Mouse (Mus musculus): ENCODE measurements around the gene Spata5.
"Not testable (repeated sequence)": the region's sequence is repeated elsewhere in the genome, so short reads cannot be mapped to it uniquely, and the experiment has no call there.

Spata5 gene

GRCm38 (mm10) chr3:37569661-37570566 lies 150.2 kb downstream of the Spata5 start:
- DNase-seq (ENCODE audit: extremely low spot score, low spot score) = no peak

- DNase-seq (ENCODE audit: extremely low spot score, low spot score) = no peak
These were observed 151.9 kb downstream of the Spata5 start for GRCm38 (mm10) chr3:37571633-37572032.

GRCm38 (mm10) chr3:37572066-37572465 lies 152.4 kb downstream of the Spata5 start:
- DNase-seq (ENCODE audit: extremely low spot score, low spot score) = no peak

- no peak for DNase-seq (ENCODE audit: extremely low spot score, low spot score)
These were observed 157.1 kb downstream of the Spata5 start for GRCm38 (mm10) chr3:37576840-37577239.

- no peak for DNase-seq (ENCODE audit: extremely low spot score, low spot score)
These were observed 158.0 kb downstream of the Spata5 start for GRCm38 (mm10) chr3:37577706-37578105.

GRCm38 (mm10) chr3:37584576-37584975 lies 164.9 kb downstream of the Spata5 start:
- no peak for DNase-seq (ENCODE audit: extremely low spot score, low spot score)

GRCm38 (mm10) chr3:37585967-37586730 lies 166.5 kb downstream of the Spata5 start:
- DNase-seq (ENCODE audit: extremely low spot score, low spot score) = no peak

- peak; percentile 23 for DNase-seq (ENCODE audit: extremely low spot score, low spot score)
These were observed 167.3 kb downstream of the Spata5 start for GRCm38 (mm10) chr3:37586731-37587578.

GRCm38 (mm10) chr3:37595721-37596120 lies 176.0 kb downstream of the Spata5 start:
- DNase-seq (ENCODE audit: extremely low spot score, low spot score) = no peak

- DNase-seq (ENCODE audit: extremely low spot score, low spot score) = no peak
These were observed 176.8 kb downstream of the Spata5 start for GRCm38 (mm10) chr3:37596519-37596918.

GRCm38 (mm10) chr3:37597200-37597599 lies 177.5 kb downstream of the Spata5 start:
- no peak for DNase-seq (ENCODE audit: extremely low spot score, low spot score)

- DNase-seq (ENCODE audit: extremely low spot score, low spot score) = not testable (repeated sequence)
These were observed 179.9 kb downstream of the Spata5 start for GRCm38 (mm10) chr3:37599641-37600040.

GRCm38 (mm10) chr3:37602356-37602755 lies 182.7 kb downstream of the Spata5 start:
- no peak for DNase-seq (ENCODE audit: extremely low spot score, low spot score)

GRCm38 (mm10) chr3:37602890-37603289 lies 183.2 kb downstream of the Spata5 start:
- no peak for DNase-seq (ENCODE audit: extremely low spot score, low spot score)

- DNase-seq (ENCODE audit: extremely low spot score, low spot score) = no peak
These were observed 183.8 kb downstream of the Spata5 start for GRCm38 (mm10) chr3:37603541-37603940.

- no peak for DNase-seq (ENCODE audit: extremely low spot score, low spot score)
These were observed 185.5 kb downstream of the Spata5 start for GRCm38 (mm10) chr3:37604976-37605875.

GRCm38 (mm10) chr3:37605876-37606238 lies 186.2 kb downstream of the Spata5 start:
- no peak for DNase-seq (ENCODE audit: extremely low spot score, low spot score)

GRCm38 (mm10) chr3:37608926-37609325 lies 189.2 kb downstream of the Spata5 start:
- DNase-seq (ENCODE audit: extremely low spot score, low spot score) = no peak

- DNase-seq (ENCODE audit: extremely low spot score, low spot score) = no peak
These were observed 191.0 kb downstream of the Spata5 start for GRCm38 (mm10) chr3:37610670-37611069.

- DNase-seq (ENCODE audit: extremely low spot score, low spot score) = no peak
These were observed 194.0 kb downstream of the Spata5 start for GRCm38 (mm10) chr3:37613722-37614121.
